Mouse (Mus musculus): ENCODE measurements around the gene Camta1.
A peak's percentile ranks its signal among the peaks of the same experiment; 100 is the strongest.

Gene Camta1

DNA sequence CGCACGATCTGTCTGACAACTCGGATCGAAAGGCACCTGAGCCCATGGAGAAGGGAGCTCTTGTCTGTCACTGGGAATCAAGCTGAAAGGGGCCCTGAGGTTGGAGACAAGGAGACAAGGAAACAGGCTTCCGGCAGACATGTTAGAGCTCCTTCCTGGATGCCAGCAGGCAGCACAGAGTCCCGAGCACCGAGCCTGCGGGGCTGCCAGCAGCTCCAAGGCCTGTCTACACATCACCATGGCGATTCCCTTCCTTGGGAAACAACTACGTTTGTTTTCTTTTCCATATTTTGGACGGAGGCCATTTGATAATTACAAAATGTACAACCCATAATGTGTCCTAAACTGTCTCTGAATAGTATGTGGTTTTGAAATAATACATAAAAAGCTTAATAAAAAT is 122.8 kb downstream of the Camta1 start:
- DNase-seq (ENCODE audit: inconsistent ontology term), result no peak

DNA sequence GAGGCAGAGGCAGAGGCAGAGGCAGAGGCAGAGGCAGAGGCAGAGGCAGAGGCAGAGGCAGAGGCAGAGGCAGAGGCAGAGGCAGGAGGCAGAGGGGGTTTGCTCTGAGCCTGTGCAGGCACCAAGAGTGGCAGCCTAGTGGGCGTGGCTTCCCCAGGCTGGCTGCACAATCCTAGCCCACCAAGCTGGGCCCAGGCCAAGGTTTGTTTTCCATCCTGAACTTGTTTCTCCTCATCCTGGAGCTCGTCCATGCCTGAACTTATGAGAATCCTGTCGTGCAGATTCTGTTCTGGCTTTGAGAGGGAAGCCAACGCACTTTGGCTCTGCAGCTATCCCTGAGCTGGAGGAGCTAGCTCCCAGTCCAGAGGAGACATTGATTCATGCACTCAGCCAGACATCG is 123.4 kb downstream of the Camta1 start:
- no peak for DNase-seq (ENCODE audit: inconsistent ontology term)

DNA sequence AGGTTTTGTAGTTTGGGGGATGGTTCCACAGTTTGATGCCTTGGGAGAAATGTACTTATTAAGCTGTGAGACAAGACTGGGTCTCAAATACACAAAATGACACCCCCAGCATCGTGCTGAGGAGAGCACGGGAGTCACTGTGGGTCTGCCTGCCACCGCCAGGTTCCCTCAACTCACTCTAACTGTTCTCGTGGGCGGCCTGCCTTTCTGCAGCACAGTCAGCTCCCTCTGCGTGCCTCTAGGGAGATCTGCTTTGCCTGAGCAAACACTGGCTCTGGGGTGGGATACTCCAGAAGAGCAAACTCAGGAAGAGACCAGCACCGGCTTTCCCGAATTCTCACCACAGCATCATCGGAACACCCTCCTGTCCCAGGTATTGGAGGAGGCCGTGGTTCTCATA is 129.0 kb downstream of the Camta1 start:
- DNase-seq (ENCODE audit: inconsistent ontology term), result no peak

DNA sequence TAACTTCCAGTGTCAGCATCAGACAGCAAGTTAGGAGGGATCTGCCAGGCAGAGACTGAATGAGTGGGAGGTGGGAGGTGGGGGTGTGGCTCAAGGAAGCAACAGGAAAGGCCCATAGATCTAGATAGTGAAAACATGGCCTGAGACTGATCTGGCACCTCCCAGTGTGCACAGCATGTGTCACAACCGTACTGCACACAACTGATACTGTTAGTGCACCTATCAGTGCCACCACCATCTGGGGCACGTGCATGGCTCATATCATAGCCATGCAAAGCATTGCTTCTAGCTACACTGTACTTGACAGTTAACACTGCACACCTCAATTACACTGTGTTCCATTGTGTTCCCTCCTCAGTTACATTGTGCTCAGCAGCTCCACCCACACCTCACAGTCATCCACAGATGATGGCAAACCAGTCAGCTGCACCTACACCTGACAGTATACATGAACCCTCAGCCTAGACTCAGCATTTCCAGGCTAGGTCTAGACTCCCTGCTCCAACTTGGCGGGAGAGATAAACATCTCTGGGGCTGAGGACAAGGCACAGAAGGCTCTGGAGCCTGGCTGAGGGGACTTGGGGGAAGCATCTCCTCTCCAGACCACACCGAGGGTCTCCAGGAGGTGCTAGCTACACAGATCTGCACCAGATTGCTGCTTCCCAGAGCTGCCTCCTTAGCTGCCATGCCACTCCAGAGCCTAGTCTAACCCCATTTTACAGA is 131.5 kb downstream of the Camta1 start:
- no peak for DNase-seq (ENCODE audit: inconsistent ontology term)

DNA sequence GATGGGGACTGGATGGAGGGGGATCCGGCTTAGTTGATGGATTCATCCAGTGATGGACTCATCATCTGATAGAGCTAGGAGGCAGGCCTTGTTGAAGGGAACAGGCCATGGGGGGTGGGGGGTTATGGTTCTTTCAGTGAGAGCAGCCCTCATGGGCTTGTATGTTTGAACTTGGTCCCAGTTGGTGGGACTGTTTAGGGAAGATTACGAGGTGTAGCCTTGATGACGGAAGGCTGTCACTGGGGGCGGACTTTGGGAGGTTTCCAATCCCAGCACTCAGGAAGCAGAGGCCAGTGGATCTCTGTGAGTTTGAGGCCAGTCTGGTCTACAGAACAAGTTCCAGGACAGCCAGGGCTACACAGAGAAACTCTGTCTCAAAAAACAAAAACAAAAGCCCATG is 132.6 kb downstream of the Camta1 start:
- DNase-seq (ENCODE audit: inconsistent ontology term), result no peak

DNA sequence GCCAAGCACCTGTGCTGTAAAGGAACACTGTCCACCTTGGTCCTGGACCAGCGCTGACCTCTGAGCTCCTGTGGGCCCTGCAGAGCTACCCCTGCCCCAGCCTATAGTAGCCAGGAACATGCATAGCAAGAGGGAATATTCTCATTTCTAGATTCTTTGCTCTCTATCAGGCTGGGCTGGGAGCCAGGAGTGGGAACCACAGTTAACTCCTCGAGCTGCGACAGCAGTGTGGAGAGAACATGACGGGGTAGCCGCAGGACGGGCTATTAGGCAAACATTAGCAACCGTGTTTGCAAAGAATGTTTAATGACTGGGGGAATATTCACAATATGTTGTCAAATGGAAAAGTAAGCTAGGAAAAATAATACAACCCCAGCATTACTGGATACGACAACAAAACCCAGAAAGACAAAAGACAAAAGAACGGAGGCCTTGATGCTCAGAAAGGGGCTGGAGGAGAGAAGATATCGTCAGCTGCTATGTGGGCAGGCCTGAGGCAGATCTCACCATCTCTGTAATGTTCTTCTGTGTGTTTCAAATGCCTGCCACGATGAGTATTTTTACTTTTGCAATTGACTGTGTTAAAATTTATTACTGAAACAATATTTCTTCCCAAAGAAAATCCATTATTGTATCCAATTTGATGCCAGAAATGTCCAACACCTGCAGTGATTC is 133.1 kb downstream of the Camta1 start:
- DNase-seq (ENCODE audit: inconsistent ontology term), result no peak

DNA sequence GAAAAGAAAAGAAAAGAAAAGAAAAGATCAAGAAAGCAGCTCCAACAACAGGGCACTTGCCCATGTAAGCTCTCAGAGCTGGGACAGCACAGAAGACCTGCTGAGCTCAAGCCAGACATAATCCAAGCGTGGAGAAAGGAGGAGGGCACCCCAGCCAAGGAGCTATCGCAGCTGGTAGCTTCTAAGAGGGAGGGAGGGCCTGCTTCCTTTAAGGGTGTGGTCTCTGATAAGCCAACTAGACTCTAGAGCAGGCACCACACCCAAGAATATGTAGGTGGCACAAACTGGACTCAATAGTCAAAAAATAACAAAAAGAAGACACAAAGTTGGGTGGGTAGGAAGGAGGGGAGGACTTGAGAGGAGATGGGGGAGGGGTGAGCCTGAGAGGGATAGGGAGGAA is 135.3 kb downstream of the Camta1 start:
- no peak for DNase-seq (ENCODE audit: inconsistent ontology term)

DNA sequence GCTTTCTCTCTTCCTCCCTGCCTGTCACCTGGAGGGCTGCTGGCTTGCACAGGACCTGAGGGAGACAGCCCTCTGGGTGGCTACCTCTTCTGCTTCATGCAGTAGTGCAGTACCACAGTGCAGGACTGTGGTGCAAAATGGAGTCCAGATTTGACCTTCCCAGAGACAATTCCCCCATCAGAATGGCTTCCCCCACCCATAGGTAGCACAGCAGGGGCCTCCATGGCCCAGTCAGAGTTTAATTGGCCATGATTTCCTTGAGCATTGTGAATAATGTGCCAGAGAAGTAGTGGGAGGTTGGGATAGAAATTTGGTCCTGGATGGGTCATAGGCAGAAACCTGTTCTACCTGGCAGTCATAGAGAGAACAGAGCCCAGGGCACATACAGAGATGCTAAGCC is 136.8 kb downstream of the Camta1 start:
- DNase-seq (ENCODE audit: inconsistent ontology term), result no peak

DNA sequence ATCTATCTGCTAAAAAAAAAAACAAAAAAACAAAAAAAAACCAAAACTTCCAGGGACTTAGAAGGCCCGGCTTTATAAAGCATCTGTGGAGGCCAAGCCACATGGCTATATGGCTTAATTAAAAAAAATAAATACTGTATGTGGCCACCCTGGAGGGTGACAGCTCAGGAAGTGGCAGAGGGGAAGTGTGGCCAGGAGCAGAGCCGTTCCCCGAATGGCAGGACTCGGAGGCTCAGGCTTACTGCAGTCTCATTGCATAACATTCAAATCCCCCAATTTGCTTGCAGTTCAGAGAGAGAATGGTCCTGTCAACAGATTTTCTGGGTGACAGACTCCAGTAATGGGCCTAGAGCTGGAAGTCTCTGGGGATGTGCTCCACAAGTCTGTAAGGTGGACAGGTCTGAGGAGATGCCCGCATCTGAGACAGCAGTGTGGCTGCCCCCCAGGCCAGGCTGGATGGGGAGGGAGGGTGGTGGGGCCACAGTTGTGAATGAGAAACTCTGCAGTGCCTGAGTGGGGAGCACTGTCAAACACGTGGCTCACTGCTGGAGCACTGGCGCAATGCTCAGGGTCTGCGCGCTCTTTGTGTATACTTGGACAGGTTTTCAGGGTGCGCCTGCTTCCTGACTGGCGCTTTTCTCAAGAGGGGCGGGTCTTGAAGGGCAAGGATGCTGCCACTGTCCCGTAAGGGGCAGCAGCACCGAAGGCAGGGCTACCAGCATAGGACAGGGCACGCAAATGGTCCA is 140.8 kb downstream of the Camta1 start:
- no peak for DNase-seq (ENCODE audit: inconsistent ontology term)

DNA sequence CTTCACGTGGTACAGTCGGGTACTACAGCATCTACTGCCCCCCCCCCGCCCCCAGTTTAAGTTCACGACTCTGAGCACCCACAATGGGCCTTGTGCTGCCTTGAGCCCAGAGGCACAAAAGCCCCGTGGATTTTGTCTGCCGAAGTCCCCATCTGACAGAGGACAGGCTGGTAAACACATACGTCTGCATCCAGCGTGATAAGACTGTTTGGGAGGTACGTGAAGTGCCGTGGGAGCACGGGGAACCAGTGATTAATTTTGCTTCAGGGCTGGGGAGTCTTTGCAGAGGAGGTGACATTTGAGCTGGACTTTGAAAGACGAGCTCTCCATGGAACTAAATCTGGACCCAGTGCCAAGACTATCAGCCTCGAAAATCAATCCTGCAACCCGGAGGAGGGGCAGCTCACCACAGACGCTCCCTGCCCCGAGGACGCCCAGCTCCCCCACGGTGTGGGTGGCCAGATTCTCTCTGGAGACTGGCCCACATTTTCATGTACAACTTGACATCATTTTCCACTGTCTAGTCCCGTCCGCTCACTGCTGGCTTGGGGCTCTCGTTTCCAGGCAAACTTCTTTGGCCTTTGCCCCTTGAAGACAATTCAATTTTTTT is 142.7 kb downstream of the Camta1 start:
- peak; percentile 5 for DNase-seq (ENCODE audit: inconsistent ontology term)

DNA sequence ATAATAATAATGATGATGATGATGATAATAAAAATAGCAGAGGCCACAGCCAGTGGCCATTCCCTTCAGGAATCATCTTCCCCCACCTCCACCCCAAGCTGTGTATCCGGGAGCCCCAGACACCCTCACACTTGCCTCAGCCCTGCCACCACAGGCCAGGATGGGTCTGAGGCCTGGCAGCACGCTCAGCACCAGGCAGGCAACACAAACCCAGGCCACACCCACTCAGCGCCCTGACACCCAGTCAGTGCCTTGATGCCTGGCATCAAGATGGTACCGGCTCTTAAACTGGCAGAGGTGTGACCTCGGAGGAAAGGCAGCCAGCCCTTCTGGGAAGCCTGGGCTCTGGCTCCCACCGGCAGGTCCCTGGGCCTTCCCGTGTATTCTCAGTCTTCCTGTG is 143.8 kb downstream of the Camta1 start:
- no peak for DNase-seq (ENCODE audit: inconsistent ontology term)

DNA sequence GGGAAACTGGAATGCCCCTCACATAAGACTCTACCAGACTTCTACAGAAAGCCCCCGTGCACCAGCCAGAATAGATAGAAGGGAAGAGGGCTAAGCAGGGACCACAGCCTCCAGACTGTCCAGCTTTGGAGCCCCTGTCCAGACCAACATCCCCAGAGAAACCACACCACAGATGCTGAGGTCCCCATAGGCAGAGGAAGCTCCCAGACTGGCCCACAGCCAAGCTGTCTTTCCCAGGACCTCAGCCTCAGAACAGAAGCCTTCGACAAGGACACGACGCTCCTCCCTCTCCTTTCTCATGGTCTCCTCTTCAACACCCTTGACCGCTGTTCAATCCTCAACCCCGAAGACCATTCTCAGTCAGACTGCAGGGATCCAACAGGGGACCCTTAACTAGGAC is 148.0 kb downstream of the Camta1 start:
- DNase-seq (ENCODE audit: inconsistent ontology term), result no peak

DNA sequence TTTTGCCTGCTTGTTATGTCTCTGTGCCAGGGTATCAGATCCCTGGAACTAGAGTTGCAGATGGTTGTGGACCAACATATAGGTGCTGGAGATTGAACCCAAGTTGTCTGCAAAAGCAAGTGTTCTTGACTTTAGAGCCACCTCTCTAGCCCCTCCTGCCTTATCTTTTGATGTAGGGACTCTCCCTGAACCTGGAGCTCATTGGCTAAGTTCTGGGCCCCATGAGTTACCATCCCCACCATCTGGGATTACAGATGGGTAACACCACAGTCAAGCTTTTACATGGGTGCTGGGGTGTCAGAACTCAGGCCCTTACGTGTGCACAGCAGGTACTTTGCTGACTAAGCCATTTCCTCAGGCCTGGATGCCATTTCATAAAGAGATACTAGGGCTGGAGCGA is 150.3 kb downstream of the Camta1 start:
- DNase-seq (ENCODE audit: inconsistent ontology term), result no peak

DNA sequence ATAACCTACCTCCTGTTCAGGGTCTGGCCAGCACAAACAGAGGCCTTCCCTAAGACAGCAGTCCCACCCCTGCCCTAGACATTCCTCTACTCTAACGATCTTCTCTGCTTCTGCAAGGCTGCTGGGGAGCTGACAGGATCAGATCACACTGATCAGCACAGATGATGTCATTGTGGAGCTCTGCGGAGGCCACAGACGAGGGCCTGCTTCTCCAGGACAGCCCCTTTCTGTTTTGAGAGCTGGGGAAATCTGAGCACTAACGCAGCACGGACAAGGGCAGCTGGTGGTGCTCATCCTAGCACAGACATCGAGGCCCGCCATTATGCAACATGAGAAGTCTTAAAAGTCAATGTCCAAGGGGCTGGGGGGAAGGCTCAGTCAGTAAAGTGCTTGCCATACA is 151.2 kb downstream of the Camta1 start:
- DNase-seq (ENCODE audit: inconsistent ontology term), result no peak

DNA sequence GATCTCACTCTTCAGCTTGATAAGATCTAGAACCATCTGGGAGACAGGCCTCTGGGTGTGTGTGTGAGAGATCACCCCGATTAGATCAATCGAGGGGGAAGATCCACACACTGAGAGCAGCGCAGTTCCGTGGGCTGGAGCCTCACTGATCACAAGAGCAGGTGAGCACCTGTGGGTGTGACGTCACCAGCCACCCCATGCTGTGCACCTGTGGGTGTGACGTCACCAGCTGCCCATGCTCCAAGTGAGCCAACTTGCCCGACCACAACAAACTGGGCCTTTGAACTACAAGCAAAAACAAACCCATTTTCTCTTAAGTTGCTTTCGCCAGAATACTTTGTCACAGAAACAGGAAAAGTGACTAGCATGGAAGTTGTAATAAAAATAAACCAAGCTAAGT is 152.4 kb downstream of the Camta1 start:
- no peak for DNase-seq (ENCODE audit: inconsistent ontology term)

DNA sequence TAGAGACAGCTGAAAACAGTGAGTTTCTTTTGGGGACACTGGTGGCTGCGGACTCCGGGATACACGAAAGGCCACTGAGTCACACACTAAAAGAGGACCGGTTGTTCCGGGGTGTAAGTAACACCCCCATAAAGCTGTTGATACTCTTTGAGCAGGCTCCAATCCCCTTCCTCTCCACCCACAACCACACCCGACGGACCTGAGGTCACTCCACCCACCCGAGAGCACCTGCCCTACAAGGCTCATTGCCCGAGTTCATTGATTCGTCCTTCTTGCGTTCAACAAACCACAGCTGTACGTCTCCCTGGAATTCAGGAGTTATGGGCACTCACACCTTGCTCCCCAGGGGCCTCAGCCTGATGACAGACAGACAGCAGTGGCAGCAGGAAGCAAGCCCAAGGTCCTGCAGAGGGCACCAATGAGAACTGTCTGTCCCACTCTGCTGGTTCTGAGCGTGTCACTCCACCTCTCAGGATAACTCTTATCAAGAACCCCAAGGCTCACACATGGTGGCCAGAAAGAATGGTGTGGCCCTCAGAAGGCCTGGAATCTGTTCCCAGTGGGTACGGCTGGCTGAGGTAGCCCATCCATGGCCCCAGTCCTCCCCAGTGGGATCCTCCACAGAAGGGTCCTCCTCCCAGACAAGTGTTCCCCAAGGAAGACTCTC is 158.5 kb downstream of the Camta1 start:
- no peak for DNase-seq (ENCODE audit: inconsistent ontology term)

DNA sequence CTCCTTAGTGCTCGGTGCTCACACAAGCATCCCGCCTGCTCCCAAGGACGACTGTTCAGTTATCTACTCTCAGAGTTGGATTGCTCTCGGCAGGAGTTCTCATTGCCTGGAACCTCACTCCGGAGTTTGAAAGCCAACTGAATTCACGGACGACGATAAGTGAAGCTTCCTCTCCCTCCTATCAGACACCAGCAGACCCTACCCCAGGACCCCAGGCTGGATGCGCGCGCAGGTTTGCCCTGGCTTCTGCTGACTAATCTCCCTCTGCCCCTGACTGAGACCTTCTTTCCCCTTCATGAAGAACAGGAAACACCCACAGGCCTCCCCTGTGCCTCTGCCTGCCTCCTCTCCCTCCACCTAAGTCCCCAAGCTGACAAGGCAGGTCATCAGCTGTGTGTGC is 159.2 kb downstream of the Camta1 start:
- DNase-seq (ENCODE audit: inconsistent ontology term), result no peak

DNA sequence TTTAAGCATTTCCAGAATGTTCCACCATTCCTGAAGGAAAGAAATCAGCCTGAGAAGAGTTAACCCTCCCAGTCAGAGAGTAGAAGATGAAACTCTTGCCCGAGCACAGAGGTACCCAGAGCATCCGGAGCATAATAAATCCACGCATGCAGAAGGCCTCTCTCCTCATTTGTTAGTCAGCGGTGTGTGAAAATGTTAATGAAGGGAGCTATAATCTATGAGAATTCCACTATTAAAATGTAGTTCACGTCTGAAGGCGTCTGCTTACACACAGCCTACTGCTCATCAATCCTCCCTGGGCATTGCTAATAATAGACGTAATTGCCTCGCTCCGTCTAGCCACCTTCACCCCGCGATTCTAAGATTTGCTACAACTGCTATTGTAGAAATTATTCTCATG is 165.7 kb downstream of the Camta1 start:
- no peak for DNase-seq (ENCODE audit: inconsistent ontology term)

DNA sequence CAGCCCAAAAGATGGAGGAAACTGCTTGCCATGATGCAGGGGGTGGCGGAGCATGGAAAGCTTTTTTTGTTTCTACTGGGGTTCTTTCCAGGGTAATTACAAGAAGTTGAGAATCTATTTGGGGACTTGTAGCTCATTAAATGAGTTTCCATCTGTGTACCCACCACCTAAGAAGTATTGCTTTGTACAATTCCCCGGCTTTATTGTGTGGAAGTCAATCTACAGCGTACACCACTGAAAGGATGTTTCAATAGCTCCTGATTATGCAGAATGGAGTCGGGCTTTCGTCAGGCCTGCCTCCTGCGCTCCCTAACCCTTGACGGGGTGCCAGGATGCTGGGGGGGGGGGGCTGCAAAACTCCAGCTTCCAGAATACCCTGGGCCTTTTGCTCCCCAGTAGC is 167.1 kb downstream of the Camta1 start:
- no peak for DNase-seq (ENCODE audit: inconsistent ontology term)

DNA sequence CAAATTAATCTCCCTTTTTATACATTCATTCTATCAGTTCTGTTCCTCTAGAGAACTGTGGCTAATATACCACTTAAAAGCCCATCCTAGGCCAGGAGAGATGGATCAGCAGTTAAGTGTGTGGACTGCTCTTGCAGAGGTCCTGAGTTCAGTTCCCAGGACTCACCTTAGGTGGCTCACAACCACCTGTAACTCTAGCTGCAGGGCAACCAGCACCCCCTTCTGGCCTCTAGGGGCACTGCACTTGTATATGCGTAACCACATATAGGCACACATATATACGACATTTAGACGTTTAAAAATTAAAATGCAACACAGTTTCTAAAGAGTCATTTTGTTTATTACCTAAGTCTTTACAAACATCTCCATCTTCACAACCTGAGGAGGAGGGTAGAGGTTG is 167.6 kb downstream of the Camta1 start:
- no peak for DNase-seq (ENCODE audit: inconsistent ontology term)

DNA sequence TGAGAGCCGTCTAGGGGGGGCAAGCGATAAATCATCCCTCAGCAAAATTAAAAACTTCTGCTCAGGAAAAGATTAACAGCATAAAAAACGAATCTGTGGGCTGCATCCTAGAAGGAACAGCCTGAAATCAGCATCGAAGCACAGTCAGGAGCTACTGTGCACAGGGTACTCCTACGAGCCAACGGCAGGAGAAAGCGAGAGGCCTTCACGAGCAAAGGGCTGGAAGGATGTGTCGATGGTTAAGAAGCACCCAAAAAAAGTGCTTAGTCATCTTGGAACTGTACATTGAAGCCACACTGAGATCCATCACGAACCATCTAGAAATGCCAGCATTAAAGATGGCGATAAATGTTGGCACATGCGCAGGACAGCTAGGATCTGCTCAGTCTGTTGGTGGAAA is 171.6 kb downstream of the Camta1 start:
- no peak for DNase-seq (ENCODE audit: inconsistent ontology term)

DNA sequence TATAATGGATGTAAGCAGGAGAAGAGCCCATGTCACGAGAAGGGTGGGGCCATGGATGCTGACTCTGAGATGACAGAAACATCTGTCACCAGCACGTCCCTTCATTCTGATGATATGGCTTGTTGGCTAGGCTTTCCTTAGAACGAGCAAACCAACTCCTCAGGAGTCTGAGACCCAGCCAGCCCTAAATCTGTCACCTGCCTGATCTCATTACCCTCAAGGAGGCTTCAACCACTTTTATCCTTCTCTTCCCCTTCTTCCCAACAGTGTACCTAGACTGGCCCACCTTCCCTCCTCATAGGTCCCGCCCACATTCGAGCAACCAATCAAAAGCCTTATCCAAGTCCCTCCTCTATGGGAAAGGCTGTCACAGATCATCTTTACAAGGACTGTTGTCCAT is 173.5 kb downstream of the Camta1 start:
- no peak for DNase-seq (ENCODE audit: inconsistent ontology term)

Data from Muller cell, postnatal 12 days (primary cell).